Mouse (Mus musculus) urinary bladder, postnatal 25 days (tissue): ENCODE results near the gene Smad6.

ENCODE experiments used
- DNase-seq: peaks from one replicate; pipeline ENCODE4 v3.0.0; 2022; ENCODE audit warnings: low spot score

The Smad6 gene

GRCm38 (mm10) chr9:63982937-63983632 is 38.8 kb downstream of the Smad6 start:
- no peak for DNase-seq

GRCm38 (mm10) chr9:63981912-63982311 is 39.9 kb downstream of the Smad6 start:
- no peak for DNase-seq

DNA sequence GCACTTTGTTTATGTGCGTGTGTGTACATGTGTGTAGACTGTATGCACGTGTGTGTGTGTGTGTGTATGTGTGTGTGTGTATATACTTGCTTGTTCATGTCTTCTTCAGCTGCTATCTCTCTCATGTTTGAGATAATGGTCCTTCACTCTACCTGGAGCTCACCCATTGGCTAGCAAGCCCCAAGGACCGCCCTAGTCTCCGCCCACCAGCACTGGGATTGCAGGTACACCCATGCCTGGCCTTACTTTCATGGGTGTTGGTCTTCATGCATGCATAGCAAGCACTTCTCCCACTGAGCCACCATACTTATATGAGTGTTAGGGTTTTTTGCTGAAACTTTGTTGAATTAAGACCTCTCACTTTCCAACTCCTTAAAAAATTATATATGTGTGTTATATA is 40.5 kb downstream of the Smad6 start:
- DNase-seq = no peak

DNA sequence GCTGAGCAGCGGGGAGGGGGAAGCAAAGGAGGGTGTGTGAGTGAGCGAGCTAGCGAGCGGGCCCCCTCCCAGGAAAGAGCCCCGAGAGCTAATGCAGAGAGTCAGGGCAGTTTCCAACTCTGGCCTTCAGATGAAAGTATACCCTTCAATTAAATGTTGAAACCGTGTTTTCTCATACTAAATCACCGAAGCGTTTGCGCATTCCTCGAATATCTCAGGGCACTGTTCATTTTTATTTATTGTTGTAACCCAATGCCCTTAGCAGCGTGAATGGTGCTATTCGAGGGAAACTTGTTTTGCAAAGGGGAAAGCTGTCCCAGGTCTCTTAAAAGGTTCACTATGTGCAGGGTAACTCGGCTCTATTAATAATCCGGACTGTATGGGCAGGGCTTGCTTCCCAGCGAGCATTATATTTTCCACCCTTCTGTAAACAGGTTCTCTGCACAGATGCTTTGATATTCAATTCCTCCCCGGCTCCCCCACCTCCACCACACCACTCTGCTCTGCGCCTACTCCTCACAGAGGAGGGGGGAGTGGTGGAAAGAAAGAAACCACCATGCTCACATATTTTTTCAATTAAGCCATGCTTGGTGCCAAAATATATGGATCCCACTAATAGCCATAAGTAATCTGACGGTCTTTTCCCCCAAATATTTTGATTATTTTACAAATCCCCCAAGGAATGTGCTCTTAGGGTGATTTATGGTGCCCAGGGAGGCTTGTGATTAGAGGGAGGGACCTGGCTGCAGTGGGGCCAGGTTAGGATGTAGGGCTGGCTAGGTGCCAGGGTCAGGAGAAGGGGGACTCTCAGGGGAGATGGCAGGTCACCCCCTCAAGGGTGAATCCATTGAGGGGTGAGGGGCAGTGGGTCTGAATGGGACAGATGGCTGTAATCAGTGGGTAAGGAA is 41.4 kb downstream of the Smad6 start:
- no peak for DNase-seq

DNA sequence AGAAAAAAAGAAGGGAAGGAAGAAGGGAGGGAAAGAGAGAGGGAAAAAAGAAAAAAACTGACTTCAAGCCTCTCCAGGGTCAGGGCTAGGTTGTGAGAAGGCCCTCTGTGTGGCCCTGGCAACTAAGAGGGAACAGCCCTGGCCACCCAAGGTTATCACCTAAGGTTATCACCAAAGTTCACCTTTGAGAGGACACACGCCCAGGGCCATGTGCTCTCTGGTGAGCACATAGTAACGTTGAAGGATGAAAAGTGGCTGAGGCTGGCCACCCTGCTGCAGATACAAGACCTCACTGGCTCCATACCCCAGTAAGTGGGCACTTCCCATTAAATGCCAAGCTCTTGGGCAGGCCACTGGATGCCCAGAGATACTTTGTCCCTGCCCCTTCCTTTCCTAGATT is 42.6 kb downstream of the Smad6 start:
- DNase-seq = no peak

GRCm38 (mm10) chr9:63978682-63979081 is 43.2 kb downstream of the Smad6 start:
- no peak for DNase-seq

DNA sequence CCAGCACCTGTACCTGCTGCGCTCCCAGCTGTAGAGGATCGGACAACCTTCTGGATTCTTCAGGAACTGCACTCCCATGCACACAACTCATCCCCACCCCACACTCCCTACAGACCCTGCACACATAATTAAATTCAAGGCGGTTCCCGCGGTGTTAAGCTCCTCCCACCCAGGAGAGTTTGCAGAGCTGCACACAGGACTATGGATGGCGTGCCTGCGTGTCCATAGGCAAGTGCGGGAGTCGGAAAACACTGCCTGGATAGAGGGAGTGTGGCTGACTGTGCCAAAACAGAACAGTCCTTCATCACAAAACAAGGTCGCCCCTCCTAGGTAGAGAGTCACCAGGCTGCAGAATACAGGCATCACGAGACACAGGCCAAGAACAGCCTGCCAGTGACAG is 45.9 kb downstream of the Smad6 start:
- no peak for DNase-seq

DNA sequence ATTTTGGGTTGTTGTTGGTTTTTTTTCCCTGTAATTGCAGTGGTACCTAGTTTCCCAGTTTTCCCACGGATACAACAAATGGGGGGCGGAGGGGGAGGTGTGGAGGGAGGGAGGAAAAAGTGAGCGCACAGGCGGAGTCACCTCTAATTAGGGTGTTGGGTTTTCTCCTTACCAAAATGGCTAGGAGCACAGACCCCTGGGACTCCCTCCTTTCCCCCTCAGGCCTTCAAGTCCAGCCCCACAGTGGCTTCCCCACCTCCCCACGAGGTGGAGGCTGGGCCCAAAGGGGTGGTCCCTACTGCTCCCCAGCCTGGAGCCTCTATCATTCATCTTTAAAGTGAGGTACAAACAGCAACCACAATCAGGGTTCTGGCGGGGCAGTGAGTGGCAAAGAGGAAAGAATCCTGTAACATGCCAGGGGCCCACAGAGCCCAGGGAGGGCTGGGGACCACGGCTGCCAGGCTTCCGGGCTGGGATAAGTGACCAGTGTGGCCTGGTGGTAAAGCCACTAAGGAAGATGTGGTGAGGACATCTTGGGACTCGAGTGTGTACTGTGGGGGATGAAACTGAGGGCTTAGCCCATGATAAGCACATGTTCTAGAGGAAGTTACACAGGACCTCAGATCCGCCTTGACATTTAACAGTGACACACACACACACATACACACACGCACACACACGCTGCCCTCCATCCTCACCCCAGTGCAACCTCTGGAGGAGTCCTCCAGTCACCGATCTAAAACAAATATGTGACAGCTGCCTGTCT is 47.4 kb downstream of the Smad6 start:
- no peak for DNase-seq

GRCm38 (mm10) chr9:63973662-63974190 is 48.1 kb downstream of the Smad6 start:
- no peak for DNase-seq

DNA sequence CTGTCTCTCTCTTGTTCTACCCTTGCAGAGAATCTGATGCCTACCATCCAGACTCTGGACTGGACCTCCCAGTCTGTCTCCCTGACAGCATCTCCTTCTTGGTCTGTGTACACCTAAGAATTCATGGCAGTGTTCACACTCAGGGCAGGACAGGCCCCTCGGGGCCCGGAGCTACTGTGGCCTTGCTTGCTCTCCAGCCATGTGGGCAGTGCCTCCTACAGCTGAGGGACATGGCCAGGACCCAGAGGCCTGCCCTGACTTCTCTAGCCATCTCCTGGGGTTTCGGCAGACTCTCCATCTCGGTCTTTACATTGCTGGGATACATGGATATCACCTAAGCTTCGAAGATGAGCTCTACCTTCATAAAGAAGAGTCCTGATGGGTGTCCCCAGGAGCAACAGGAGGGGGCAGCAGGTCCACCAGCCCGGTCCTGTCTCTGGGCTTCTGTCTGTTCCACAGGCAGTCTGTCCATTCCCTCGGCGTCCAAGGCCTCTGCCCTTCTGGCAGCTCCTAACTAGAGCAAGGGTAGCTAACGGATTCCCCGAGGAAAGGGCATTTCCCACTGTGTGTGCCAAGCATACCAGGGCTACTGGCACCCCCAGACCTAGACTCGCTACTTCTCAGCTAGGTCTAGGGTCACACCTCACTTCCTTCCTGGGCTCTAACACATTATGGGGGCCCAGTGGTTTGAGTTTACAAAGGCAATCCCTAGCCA is 49.1 kb downstream of the Smad6 start:
- DNase-seq = no peak

- DNase-seq = no peak
These were observed 50.3 kb downstream of the Smad6 start for GRCm38 (mm10) chr9:63971557-63971956.

- DNase-seq = no peak
These were observed 51.0 kb downstream of the Smad6 start for GRCm38 (mm10) chr9:63970836-63971235.

- DNase-seq = no peak
These were observed 51.5 kb downstream of the Smad6 start for GRCm38 (mm10) chr9:63970388-63970787.

DNA sequence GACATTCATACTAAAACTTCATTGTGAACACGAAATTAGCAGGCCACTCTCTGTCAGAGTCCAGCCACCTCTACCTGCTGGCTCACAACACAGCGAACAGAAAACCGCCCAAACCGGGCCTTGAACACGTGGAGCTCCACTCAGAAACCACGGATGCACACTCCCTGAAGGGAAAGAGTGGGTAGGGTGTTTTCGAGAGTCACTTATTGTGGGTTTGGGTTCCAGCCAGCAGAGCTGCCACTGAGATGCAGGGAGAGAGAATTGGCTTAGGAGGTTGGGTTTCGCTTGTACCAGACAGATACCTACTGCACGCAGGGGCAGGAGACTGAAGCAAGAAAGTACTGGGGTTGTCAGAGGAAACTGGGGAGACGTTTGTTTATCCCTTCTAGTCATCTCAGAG is 52.4 kb downstream of the Smad6 start:
- DNase-seq = no peak

- DNase-seq = peak; percentile 70
These were observed 53.3 kb downstream of the Smad6 start for GRCm38 (mm10) chr9:63968592-63968991.

- DNase-seq = no peak
These were observed 54.3 kb downstream of the Smad6 start for GRCm38 (mm10) chr9:63967408-63968172.

DNA sequence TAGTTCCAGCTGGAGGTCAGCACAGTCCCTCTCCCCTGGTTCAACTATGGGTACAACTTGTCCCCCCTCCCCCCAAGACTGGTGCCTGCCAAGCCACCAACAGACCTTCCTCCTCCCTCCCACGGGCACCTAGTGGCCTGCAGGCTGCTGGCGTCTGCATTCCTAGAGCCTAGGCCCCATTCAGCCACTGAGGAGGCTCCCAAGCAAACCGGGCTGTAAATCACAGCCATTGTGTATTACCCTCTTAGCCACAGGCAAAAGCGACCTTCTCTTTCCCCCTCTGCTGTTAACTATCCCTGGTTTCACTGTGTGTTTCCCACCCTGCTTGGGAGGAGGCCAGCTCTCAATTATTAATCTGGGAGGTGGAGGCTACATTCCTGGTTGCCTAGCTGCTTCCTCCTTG is 56.3 kb downstream of the Smad6 start:
- DNase-seq = no peak

DNA sequence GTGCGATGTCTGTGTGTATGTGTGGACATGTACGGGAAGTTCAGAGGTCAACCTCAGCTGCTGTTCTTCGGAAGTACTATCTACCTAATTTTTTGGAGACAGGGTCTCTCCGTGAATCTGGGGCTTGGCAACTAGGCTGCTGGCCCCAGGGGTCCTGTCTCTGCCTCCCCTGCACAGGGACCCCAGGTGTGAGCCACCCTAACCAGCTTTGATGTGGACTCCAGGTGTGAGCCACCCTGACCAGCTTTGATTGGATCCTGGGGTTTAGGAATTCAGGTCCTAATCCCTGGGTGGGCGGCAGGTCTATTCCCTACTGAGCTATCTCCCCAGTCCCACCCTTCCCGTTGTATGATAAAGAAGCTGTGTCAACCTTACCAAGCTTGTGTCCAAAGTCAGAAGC is 60.0 kb downstream of the Smad6 start:
- no peak for DNase-seq

GRCm38 (mm10) chr9:63960829-63961185 is 61.1 kb downstream of the Smad6 start:
- DNase-seq = no peak

DNA sequence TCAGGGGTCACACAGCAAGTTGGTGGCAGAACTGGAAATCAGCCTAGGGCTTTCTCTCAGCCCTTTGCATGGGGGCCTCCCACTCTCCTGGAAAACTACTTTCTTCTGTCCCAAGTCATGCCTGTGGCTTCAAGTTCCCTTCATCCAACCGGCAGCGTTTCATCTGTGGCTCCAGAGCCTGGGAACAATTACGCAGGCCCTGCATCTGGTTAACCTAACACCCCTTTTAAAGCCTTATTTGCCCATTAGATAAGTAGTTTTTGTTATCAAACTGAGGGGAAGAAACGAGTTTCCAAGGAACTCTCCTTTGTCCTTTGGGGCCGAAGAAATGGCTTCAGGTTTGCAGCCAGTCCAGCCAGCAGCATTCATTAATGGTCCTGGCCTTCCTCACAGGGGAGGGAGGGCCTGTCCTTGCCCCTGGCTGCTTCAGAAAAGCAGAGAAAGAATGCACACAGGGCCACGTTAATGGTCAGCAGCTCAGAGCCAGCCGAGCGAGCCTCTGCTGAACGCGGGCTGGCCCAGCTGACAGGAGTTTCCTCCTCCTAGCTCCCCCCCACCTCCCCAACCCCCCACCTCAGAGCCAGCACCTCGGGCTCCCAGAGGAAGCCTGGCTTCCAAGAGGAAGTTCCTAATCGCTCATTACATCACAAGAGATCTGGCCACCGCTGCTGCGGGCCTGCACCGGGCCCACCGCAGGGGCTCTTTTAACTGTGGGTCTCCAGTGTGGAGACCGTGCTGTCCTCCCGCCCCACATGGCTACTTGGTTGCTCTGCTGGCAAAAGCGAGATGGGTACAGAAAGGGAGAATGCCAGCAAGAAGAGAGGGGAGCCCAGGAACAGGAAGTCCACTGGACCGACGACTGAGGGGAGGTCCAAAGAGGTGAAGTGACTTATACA is 61.7 kb downstream of the Smad6 start:
- no peak for DNase-seq
